Mouse (Mus musculus) bone marrow macrophage, adult 2 months (primary cell): ENCODE results near the gene Slc48a1. TPM values are rescaled to one million over a fixed set of nuclear protein-coding genes. Genes with fewer than 3 reads are reported as not detected.

Experiments
- H3K27ac ChIP-seq: 2 replicates; pipeline ENCODE4 v1.5.1; 2012; ENCODE audit warnings: low read depth, low read length; ENCODE audit not compliant: insufficient read depth
- H3K4me1 ChIP-seq: 2 replicates; pipeline ENCODE4 v1.6.1; 2012; ENCODE audit warnings: low read length; ENCODE audit not compliant: control insufficient read depth, insufficient read depth
- H3K4me3 ChIP-seq: 2 replicates; pipeline ENCODE4 v1.5.1; 2012; ENCODE audit warnings: mild to moderate bottlenecking, low read length, moderate library complexity; ENCODE audit not compliant: insufficient read depth
- CTCF ChIP-seq: IDR thresholded peaks from 2 replicates; pipeline ENCODE4 v1.5.1; 2012; ENCODE audit warnings: low read depth, mild to moderate bottlenecking, low read length, moderate library complexity
- POLR2A ChIP-seq: IDR thresholded peaks from 2 replicates; pipeline ENCODE4 v1.6.1; 2012; ENCODE audit warnings: mild to moderate bottlenecking, low read depth, low read length, borderline replicate concordance
- polyA plus RNA-seq: library from polyadenylated mRNA; stranded (reverse); fragments of >200 nt; gene quantifications from 2 replicates; pipeline ENCODE4 v1.2.4, GENCODE M21; 2012; ENCODE audit not compliant: missing spikeins, insufficient read depth, insufficient read length

Gene Slc48a1
- polyA plus RNA-seq, 1 experiment, result 265 TPM

GRCm38 (mm10) chr15:97796674-97797310 is 18.5 kb downstream of the Slc48a1 start:
- Histone ChIP-seq H3K27ac (no peak overlapping the region), H3K4me1 (no peaks in the 10 kb centered on the region), H3K4me3 (no peak overlapping the region)
- TF ChIP-seq POLR2A, result no peak

DNA sequence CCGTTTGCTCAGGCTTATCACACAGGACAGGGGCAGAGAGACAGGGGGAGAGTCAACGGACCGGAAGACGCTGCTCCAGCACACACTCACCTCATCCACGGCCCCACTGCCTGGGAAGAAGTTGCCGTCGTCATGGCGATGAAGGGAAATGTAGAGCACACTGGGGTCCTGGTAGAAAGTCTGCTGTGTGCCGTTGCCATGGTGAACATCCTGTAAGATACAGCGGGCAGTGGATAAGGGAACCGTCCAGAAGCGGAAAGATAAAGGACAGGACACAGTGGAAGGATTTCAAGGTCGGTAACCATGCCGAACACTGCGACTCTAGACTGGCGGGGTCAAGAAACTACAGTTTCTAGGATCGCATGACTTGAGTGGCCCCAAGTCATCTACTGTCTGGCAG is 19.8 kb downstream of the Slc48a1 start:
- H3K4me3 ChIP-seq, result no peak overlapping the region
- no peak overlapping the region for H3K27ac ChIP-seq
- TF ChIP-seq POLR2A, result no peak
- no peak for TF ChIP-seq CTCF
- H3K4me1 ChIP-seq, result no peaks in the 10 kb centered on the region

DNA sequence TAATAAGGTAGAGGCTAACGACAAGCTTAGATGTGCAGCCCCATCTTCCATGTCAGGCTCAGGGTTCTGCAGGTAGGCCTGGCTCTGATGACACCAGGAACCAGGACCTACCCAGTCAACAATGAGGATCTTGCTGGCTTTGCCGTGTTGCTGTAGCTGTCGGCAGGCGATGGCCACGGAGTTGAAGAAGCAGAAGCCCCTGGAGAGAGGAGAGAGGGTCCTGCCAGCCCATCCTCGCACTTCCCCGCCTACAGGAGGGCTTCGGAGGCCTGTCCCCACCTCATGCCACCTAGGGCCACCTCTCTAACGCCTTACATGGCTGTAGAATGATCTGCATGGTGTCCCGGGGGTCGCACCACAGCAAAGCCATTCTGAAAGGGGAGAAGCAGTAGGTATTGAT is 21.1 kb downstream of the Slc48a1 start:
- TF ChIP-seq POLR2A (no peak), CTCF (no peak)
- no peak overlapping the region for H3K27ac ChIP-seq
- H3K4me1 ChIP-seq, result no peaks in the 10 kb centered on the region
- H3K4me3 ChIP-seq, result no peak overlapping the region

- H3K27ac ChIP-seq, result no peak overlapping the region
- no peak overlapping the region for H3K4me3 ChIP-seq
- no peak for TF ChIP-seq CTCF
- TF ChIP-seq POLR2A, result no peak
- H3K4me1 ChIP-seq, result no peaks in the 10 kb centered on the region
Observed at GRCm38 (mm10) chr15:97800853-97801252, 22.5 kb downstream of the Slc48a1 start.

- H3K27ac ChIP-seq, result no peak overlapping the region
- no peak overlapping the region for H3K4me3 ChIP-seq
- TF ChIP-seq CTCF, result no peak
- no peak for TF ChIP-seq POLR2A
- H3K4me1 ChIP-seq, result no peaks in the 10 kb centered on the region
Observed at GRCm38 (mm10) chr15:97801811-97802210, 23.5 kb downstream of the Slc48a1 start.

- Histone ChIP-seq H3K27ac (no peak overlapping the region), H3K4me1 (no peaks in the 10 kb centered on the region), H3K4me3 (no peak overlapping the region)
- TF ChIP-seq POLR2A (no peak), CTCF (no peak)
Observed at GRCm38 (mm10) chr15:97802575-97802974, 24.3 kb downstream of the Slc48a1 start.

DNA sequence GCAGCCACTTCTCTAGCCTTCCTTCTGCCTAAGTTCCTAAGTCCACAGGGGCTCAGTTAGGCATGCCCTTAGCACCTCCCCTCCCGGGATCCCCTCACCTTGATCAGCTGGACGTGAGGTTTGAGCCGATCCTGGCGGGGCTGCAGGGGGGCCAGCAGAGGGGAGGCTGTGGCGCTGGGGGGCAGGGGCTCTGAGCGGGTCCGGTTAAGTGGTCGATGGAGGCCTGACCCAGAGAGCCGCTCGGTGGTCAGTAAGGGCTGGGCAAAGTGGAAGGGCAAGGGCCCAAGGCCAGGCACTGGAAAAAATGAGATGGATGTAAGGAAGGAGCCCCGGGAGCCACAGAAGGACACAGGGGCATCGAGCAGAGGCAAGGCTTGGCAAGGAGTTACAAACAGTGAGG is 29.5 kb downstream of the Slc48a1 start:
- TF ChIP-seq POLR2A (no peak), CTCF (no peak)
- no peaks in the 10 kb centered on the region for H3K4me1 ChIP-seq
- no peak overlapping the region for H3K27ac ChIP-seq
- H3K4me3 ChIP-seq, result no peak overlapping the region

DNA sequence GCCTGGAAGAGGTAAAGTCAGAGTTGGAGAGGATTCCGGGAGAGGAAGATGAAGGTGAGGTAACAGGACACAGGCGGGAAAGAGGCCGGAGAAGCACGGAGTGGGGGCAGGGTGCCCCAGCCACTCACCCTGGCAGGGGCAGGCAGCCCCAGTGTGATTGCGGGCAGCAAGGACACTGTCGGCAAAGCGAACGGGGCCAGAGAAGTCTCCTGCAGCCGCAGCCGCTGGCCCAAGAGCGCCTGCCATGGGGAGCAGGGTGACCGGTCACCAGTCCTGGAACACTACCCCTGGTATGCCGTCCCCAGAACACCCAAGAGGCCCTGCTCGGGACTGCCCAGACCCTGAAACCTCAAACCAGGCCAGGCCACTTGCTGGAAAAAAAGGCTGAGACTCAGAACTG is 30.2 kb downstream of the Slc48a1 start:
- Histone ChIP-seq H3K4me1 (no peaks in the 10 kb centered on the region), H3K27ac (no peak overlapping the region), H3K4me3 (no peak overlapping the region)
- TF ChIP-seq POLR2A (no peak), CTCF (no peak)

DNA sequence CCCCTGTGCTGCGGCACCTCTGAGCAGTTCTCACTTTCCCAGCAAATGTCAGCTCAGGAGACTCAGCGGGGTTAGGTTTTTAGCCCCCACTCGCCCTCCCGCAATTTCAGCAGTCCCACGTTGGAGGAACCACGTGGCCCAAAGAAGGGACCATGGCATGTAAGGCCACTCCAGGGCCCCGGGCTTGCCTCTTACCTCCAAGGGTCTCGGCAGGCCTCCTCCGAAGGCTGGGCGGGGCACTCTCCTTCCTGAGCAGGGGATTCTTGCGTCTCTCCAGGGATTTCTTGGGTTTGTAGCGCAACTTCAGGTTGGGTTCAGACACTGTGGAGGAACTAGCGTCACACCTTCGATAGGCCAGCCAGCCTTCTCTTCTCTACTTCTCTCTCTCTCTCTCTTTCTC is 30.9 kb downstream of the Slc48a1 start:
- Histone ChIP-seq H3K4me3 (no peak overlapping the region), H3K27ac (no peak overlapping the region), H3K4me1 (no peaks in the 10 kb centered on the region)
- TF ChIP-seq POLR2A (no peak), CTCF (no peak)

GRCm38 (mm10) chr15:97809942-97810341 is 31.6 kb downstream of the Slc48a1 start:
- Histone ChIP-seq H3K4me1 (no peaks in the 10 kb centered on the region), H3K27ac (no peak overlapping the region), H3K4me3 (no peak overlapping the region)
- TF ChIP-seq CTCF (no peak), POLR2A (no peak)

DNA sequence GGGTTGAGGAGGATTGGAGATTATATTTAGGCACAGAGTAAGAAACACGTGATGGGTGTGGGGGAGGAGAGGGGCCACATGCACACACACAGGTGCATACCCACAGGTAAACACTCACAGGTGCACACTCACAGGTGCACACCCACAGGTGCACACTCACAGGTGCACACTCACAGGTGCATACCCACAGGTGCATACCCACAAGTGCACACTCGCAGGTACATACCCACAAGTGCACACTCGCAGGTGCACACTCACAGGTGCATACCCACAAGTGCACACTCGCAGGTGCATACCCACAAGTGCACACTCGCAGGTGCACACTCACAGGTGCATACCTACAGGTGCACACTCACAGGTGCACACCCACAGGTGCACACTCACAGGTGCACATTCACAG is 32.1 kb downstream of the Slc48a1 start:
- H3K4me1 ChIP-seq, result no peaks in the 10 kb centered on the region
- H3K4me3 ChIP-seq, result no peak overlapping the region
- TF ChIP-seq CTCF, result no peak
- TF ChIP-seq POLR2A, result no peak
- no peak overlapping the region for H3K27ac ChIP-seq

DNA sequence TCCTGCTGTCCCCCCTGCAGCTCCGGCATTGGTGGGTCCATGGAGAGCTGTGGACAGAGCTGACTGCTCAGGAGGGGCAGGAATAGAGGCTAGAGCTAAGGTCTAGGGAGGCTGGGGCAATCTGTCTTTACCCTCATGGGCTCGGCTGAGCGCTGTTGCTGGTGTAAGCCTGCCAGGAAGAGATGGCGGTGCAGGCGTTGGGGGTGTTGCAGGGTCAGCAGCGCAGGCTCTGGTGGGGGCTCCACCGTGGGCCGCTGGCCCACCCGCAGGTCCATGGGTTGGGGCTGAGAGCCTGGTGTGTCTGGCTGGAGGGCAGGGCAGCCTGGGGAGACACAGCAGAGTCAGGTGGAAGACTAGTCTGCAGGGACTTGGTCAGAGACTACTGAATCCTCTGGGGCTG is 33.0 kb downstream of the Slc48a1 start:
- H3K4me1 ChIP-seq, result no peaks in the 10 kb centered on the region
- no peak overlapping the region for H3K27ac ChIP-seq
- TF ChIP-seq CTCF, result no peak
- no peak for TF ChIP-seq POLR2A
- H3K4me3 ChIP-seq, result no peak overlapping the region
